Mouse (Mus musculus) embryo, embryonic 10.5 days (tissue): ENCODE data around the gene Micall2.
"Not testable (repeated sequence)": the region's sequence is repeated elsewhere in the genome, so short reads cannot be mapped to it uniquely, and the experiment has no call there.

Experiments
- DNase-seq: peaks from one replicate; pipeline ENCODE4 v3.0.0-alpha.2; 2015; ENCODE audit warnings: low spot score

The Micall2 gene

GRCm38 (mm10) chr5:139730712-139731486, 5.2 kb downstream of the Micall2 start:
- DNase-seq: peak; percentile 58

- DNase-seq: no peak
Measured at GRCm38 (mm10) chr5:139727261-139727660, 8.9 kb downstream of the Micall2 start.

GRCm38 (mm10) chr5:139726186-139726585, 9.9 kb downstream of the Micall2 start:
- DNase-seq: no peak

- DNase-seq: peak; percentile 77
Measured at GRCm38 (mm10) chr5:139724336-139725116, 11.6 kb downstream of the Micall2 start.

GRCm38 (mm10) chr5:139723113-139723512, 13.0 kb downstream of the Micall2 start:
- peak; percentile 22 for DNase-seq

GRCm38 (mm10) chr5:139722709-139723108, 13.4 kb downstream of the Micall2 start:
- DNase-seq: peak; percentile 24

- no peak for DNase-seq
Measured at GRCm38 (mm10) chr5:139718949-139719348, 17.2 kb downstream of the Micall2 start.

GRCm38 (mm10) chr5:139718540-139718939, 17.6 kb downstream of the Micall2 start:
- no peak for DNase-seq

- peak; percentile 80 for DNase-seq
Measured at GRCm38 (mm10) chr5:139717723-139718122, 18.4 kb downstream of the Micall2 start.

GRCm38 (mm10) chr5:139706496-139706895, 29.6 kb downstream of the Micall2 start:
- DNase-seq: no peak

GRCm38 (mm10) chr5:139702905-139703304, 33.2 kb downstream of the Micall2 start:
- peak; percentile 45 for DNase-seq

GRCm38 (mm10) chr5:139702236-139702635, 33.9 kb downstream of the Micall2 start:
- no peak for DNase-seq

GRCm38 (mm10) chr5:139696954-139697353, 39.2 kb downstream of the Micall2 start:
- no peak for DNase-seq

- not testable (repeated sequence) for DNase-seq
Measured at GRCm38 (mm10) chr5:139695876-139696275, 40.3 kb downstream of the Micall2 start.

- DNase-seq: no peak
Measured at GRCm38 (mm10) chr5:139694989-139695571, 41.1 kb downstream of the Micall2 start.

- DNase-seq: no peak
Measured at GRCm38 (mm10) chr5:139694292-139694988, 41.7 kb downstream of the Micall2 start.

GRCm38 (mm10) chr5:139690791-139691190, 45.3 kb downstream of the Micall2 start:
- no peak for DNase-seq

GRCm38 (mm10) chr5:139688356-139688755, 47.8 kb downstream of the Micall2 start:
- DNase-seq: no peak

GRCm38 (mm10) chr5:139687646-139688045, 48.5 kb downstream of the Micall2 start:
- peak; percentile 69 for DNase-seq

- DNase-seq: peak; percentile 84
Measured at GRCm38 (mm10) chr5:139686530-139687249, 49.4 kb downstream of the Micall2 start.

GRCm38 (mm10) chr5:139683228-139683627, 52.9 kb downstream of the Micall2 start:
- peak; percentile 24 for DNase-seq

- peak; percentile 50 for DNase-seq
Measured at GRCm38 (mm10) chr5:139682631-139682977, 53.5 kb downstream of the Micall2 start.
